In the genomic region with DNA sequence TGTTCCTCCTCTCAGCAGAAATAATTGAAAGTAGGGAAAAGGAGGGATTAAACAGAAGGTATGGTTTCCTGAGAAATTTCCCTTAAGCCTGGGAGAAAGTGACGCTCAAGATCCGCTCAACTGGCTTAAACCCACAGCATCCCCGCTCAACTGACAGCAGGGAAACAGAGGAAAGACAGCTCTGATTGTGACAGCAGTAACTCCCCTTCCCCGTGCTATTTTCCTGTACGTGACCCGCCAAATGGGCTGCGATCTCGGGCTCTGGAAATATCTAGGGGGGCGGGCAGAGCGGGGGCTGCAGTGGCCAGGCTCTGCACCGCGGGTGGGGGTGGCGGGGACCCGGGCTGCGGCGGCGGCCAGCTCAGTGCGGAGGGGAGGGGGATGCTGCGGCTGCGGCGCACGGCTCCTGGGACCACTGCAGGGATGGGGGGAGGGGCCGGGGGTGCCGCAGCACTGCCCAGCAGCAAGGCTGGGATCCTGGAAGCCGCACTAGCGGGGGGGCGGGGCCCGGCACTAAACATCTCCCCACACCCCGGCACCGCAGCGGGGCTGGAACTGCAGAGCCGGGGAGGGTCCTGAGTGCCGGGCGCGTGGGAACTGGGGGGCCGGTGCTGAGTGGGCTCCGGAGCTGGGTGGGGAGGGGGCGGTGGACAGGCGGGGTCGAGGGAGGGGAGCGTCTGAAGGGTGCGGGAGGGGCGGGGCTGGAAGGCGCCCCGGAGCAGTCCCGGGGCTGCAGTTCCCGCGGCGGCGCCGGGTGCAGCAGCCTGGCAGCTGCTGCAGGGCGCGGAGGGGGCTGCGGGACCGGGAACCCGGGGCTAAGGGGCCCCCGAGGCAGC, we compare ENCODE assay signal across 8 mouse cellular contexts. TPM values are rescaled to one million over a fixed set of nuclear protein-coding genes. Genes with fewer than 3 reads are reported as not detected.
DNase-seq lines count a peak whose midpoint lies in the region; ATAC-seq and TF ChIP-seq lines count a peak whose summit lies in the region.

No protein-coding gene starts in this region.

- H3K4me3 ChIP-seq in left cerebral cortex, adult 2 months: peak overlapping the region; percentile 94
- peak overlapping the region; percentile 85 for H3K4me3 ChIP-seq in embryonic facial prominence, embryonic 14.5 days (ENCODE audit: low read depth, low read length)
- peak overlapping the region; percentile 91 for H3K4me3 ChIP-seq in midbrain, embryonic 11.5 days (ENCODE audit: low read depth, low read length)

- peak overlapping the region; percentile 87 for H3K4me2 ChIP-seq in embryonic facial prominence, embryonic 14.5 days (ENCODE audit: low read depth, low read length)
- peak overlapping the region; percentile 82 for H3K4me2 ChIP-seq in midbrain, embryonic 11.5 days

- ATAC-seq in embryonic facial prominence, embryonic 14.5 days (ENCODE audit: low read depth): peak; percentile 15
- ATAC-seq in midbrain, embryonic 11.5 days (ENCODE audit: low FRiP score): peak; percentile 82
- no peak for ATAC-seq in frontal cortex, adult (ENCODE audit: low TSS enrichment)

- WGBS in embryonic facial prominence, embryonic 14.5 days: 0% methylated on average over 24 of the region's 57 CpGs
- WGBS in midbrain, embryonic 11.5 days: under 1% methylated on average over 56 of the region's 57 CpGs

- peak overlapping the region; percentile 91 for H3K27ac ChIP-seq in left cerebral cortex, adult 2 months
- H3K27ac ChIP-seq in embryonic facial prominence, embryonic 14.5 days (replicated peaks; ENCODE audit: low read depth, low read length): peak overlapping the region; percentile 71; the same call in 1 of the 2 replicates
- H3K27ac ChIP-seq in midbrain, embryonic 11.5 days (ENCODE audit: low read depth, low read length): peak overlapping the region; percentile 63

- intact Hi-C loops in left cerebral cortex, adult 2 months (cut with DNase I): no loop called here

- no peaks in the 10 kb centered on the region for H3K27me3 ChIP-seq in embryonic facial prominence, embryonic 14.5 days (replicated peaks; ENCODE audit: control insufficient read depth, insufficient read depth, low read length)
- no peaks in the 10 kb centered on the region for H3K27me3 ChIP-seq in midbrain, embryonic 11.5 days (ENCODE audit: control insufficient read depth, insufficient read depth, low read length)

- no peak for TF ChIP-seq CTCF in left cerebral cortex, adult 2 months (IDR thresholded peaks at IDR 0.05)

- no peaks in the 10 kb centered on the region for H3K9me3 ChIP-seq in embryonic facial prominence, embryonic 14.5 days (ENCODE audit: control insufficient read depth, low read length)
- no peaks in the 10 kb centered on the region for H3K9me3 ChIP-seq in midbrain, embryonic 11.5 days (ENCODE audit: control insufficient read depth, low read length)

- H3K4me1 ChIP-seq in embryonic facial prominence, embryonic 14.5 days (ENCODE audit: control insufficient read depth, insufficient read depth, low read length): peaks cover 31% of the 10 kb centered on the region
- H3K4me1 ChIP-seq in midbrain, embryonic 11.5 days (ENCODE audit: control insufficient read depth, insufficient read depth, low read length): peaks cover 18% of the 10 kb centered on the region

- H3K36me3 ChIP-seq in embryonic facial prominence, embryonic 14.5 days (ENCODE audit: control insufficient read depth, insufficient read depth, low read length): peaks cover 36% of the 10 kb centered on the region
- peaks cover 5% of the 10 kb centered on the region; the same call in 1 of the 2 replicates for H3K36me3 ChIP-seq in midbrain, embryonic 11.5 days (ENCODE audit: control insufficient read depth, insufficient read depth, low read length)

- H3K9ac ChIP-seq in embryonic facial prominence, embryonic 14.5 days (ENCODE audit: low read depth, low read length): peak overlapping the region; percentile 82
- H3K9ac ChIP-seq in midbrain, embryonic 11.5 days (ENCODE audit: low read length): peak overlapping the region; percentile 83

- DNase-seq in left cerebral cortex, adult 2 months (ENCODE audit: extremely low spot score in 1 of 2, low spot score in 2 of 2): peak in 1 of 2 experiments; percentile 42
- no peak for DNase-seq in left cerebral cortex, adult 9 months (ENCODE audit: low spot score in 2 of 2)
- peak; percentile 77 for DNase-seq in R1 (ENCODE audit: low read depth, low spot score)
- DNase-seq in embryonic facial prominence, embryonic 14.5 days (ENCODE audit: low spot score): peak; percentile 68
- peak; percentile 67 for DNase-seq in induced T-regulatory cell, adult 2 months (ENCODE audit: low read depth)
- peak; percentile 93 for DNase-seq in midbrain, embryonic 11.5 days (ENCODE audit: low spot score, missing footprints)
- peak; percentile 38 for DNase-seq in thymus, postnatal 0 days (ENCODE audit: low spot score)

RNA-seq across cellular contexts. Expression of a gene that starts 0.7 kb away (rescaled TPM):
- 100 to 1,000 TPM; 328 to 345 TPM for total RNA-seq in left cerebral cortex, adult 2 months (2021)
- 54.6 and 67.7 TPM in 2 replicates for polyA plus RNA-seq in embryonic facial prominence, embryonic 14.5 days (2014; fragmentation: Nextera tagmentation; extraction: Ambion mirVana)
- 35.9 and 39.5 TPM in 2 replicates for polyA plus RNA-seq in midbrain, embryonic 11.5 days (2014; fragmentation: Nextera tagmentation; extraction: Ambion mirVana)
- polyA plus RNA-seq in thymus, postnatal 0 days (2015; fragmentation: Nextera tagmentation; extraction: Ambion mirVana): 53.2 and 56.4 TPM in 2 replicates

RNA-seq across cellular contexts. Expression of a gene that starts 43.3 kb away (rescaled TPM):
- total RNA-seq in left cerebral cortex, adult 2 months (2021): 1 to 10 TPM; 6.5 to 9.6 TPM
- polyA plus RNA-seq in embryonic facial prominence, embryonic 14.5 days (2014; fragmentation: Nextera tagmentation; extraction: Ambion mirVana): 2.5 and 2.8 TPM in 2 replicates
- polyA plus RNA-seq in midbrain, embryonic 11.5 days (2014; fragmentation: Nextera tagmentation; extraction: Ambion mirVana): 0.22 and 0.40 TPM in 2 replicates
- 3.5 and 3.7 TPM in 2 replicates for polyA plus RNA-seq in thymus, postnatal 0 days (2015; fragmentation: Nextera tagmentation; extraction: Ambion mirVana)

RNA-seq across cellular contexts. Expression of a gene that starts 58.8 kb away (rescaled TPM):
- 10 to 100 TPM; 15.5 to 17.7 TPM for total RNA-seq in left cerebral cortex, adult 2 months (2021)
- polyA plus RNA-seq in embryonic facial prominence, embryonic 14.5 days (2014; fragmentation: Nextera tagmentation; extraction: Ambion mirVana): 32.1 and 33.7 TPM in 2 replicates
- polyA plus RNA-seq in midbrain, embryonic 11.5 days (2014; fragmentation: Nextera tagmentation; extraction: Ambion mirVana): 22.0 and 23.0 TPM in 2 replicates
- 9.2 and 9.8 TPM in 2 replicates for polyA plus RNA-seq in thymus, postnatal 0 days (2015; fragmentation: Nextera tagmentation; extraction: Ambion mirVana)

Comparison
In these comparisons a context has a peak if more than half of its experiments do, and no peak if none do; other contexts are left out.
1. DNase-seq: peak in R1 (single experiment), embryonic facial prominence, embryonic 14.5 days (single experiment), induced T-regulatory cell, adult 2 months (single experiment), midbrain, embryonic 11.5 days (single experiment) and thymus, postnatal 0 days (single experiment); none in left cerebral cortex, adult 9 months (0 of 2).
2. Peak in every context shown above with its lines, with median percentiles within 50 percentile points of each other: H3K27ac ChIP-seq and H3K4me3 ChIP-seq.